In the genomic region with DNA sequence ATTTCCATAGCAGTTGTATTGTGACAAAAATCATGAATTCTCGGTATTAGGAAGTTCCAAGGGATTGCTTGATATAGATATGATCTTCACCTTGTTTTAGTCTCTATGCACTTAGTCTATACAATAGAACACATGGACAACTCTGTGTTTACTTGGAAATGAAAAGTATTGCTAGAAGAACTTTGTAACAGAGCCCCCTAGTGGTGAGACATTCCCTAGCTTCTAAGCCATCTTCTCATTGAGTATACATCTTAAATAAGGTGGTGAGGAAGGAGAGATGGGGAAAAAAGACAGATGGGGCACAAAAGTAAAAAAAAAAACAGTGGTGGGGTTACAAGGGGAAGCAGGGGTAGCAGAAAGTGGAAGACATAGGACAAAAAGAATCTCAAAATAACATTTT, we compare ENCODE assay signal across 11 mouse cellular contexts. TPM values are rescaled to one million over a fixed set of nuclear protein-coding genes. Genes with fewer than 3 reads are reported as not detected.
DNase-seq lines count a peak whose midpoint lies in the region.
"Had no signal": no experiment of that assay in that cellular context is flagged by ENCODE, and none has a peak within 500 bp of the region (broad histone marks: within the 10 kb centered on the region; RNA-seq: fewer than 3 reads in every experiment).

No protein-coding gene starts in this region.

- DNase-seq in kidney, postnatal 10 days: peak; percentile 6
- no peak for DNase-seq in kidney, adult 8-10 months
- DNase-seq in A20 (ENCODE audit: low read depth, low spot score) (peak; percentile 3), ES-CJ7 (ENCODE audit: low read depth, low spot score) (peak; percentile 51)
- DNase-seq in embryo, embryonic 9.5 days (ENCODE audit: extremely low spot score): peak; percentile 14
- no peak for DNase-seq in gastrocnemius, postnatal 25 days
- no peak for DNase-seq in cerebellum, postnatal 4 days (ENCODE audit: low spot score in 2 of 2)
- DNase-seq: cerebellum, adult 11-12 months; left cerebral cortex, postnatal 4 days; thymus, postnatal 36 days had no signal

RNA-seq across cellular contexts. Expression of gene Olfr470, which starts 5.6 kb away (rescaled TPM):
- total RNA-seq in gastrocnemius, postnatal 25 days (2021): not detected
- total RNA-seq: left cerebral cortex, postnatal 4 days; megakaryocyte-erythroid progenitor cell, adult 5-6 weeks had no signal

RNA-seq across cellular contexts. Expression of gene Olfr469, which starts 16.4 kb away (rescaled TPM):
- total RNA-seq in gastrocnemius, postnatal 25 days (2021): not detected
- total RNA-seq: left cerebral cortex, postnatal 4 days; megakaryocyte-erythroid progenitor cell, adult 5-6 weeks had no signal

RNA-seq across cellular contexts. Expression of gene Olfr467, which starts 29.7 kb away (rescaled TPM):
- not detected for total RNA-seq in gastrocnemius, postnatal 25 days (2021)
- total RNA-seq: left cerebral cortex, postnatal 4 days; megakaryocyte-erythroid progenitor cell, adult 5-6 weeks had no signal

RNA-seq across cellular contexts. Expression of gene Ovch2, which starts 40.7 kb away (rescaled TPM):
- not detected for total RNA-seq in gastrocnemius, postnatal 25 days (2021)
- total RNA-seq: left cerebral cortex, postnatal 4 days; megakaryocyte-erythroid progenitor cell, adult 5-6 weeks had no signal

RNA-seq across cellular contexts. Expression of gene Olfr472, which starts 56.0 kb away (rescaled TPM):
- total RNA-seq in gastrocnemius, postnatal 25 days (2021): not detected
- total RNA-seq: left cerebral cortex, postnatal 4 days; megakaryocyte-erythroid progenitor cell, adult 5-6 weeks had no signal

Comparison
In these comparisons a context has a peak if more than half of its experiments do, and no peak if none do; other contexts are left out.
1. DNase-seq: peak in kidney, postnatal 10 days (single experiment), A20 (single experiment), ES-CJ7 (single experiment) and embryo, embryonic 9.5 days (single experiment); none in kidney, adult 8-10 months (0 of 2), gastrocnemius, postnatal 25 days (single experiment) and cerebellum, postnatal 4 days (0 of 2).